Mouse (Mus musculus) lung, postnatal 0 days (tissue): ENCODE measurements around the gene Pgap2.
A peak's percentile ranks its signal among the peaks of the same experiment; 100 is the strongest.

Experiments used
- CTCF ChIP-seq: IDR thresholded peaks from 2 replicates; pipeline ENCODE4 v1.5.1; 2016; ENCODE audit warnings: antibody characterized with exemption, mild to moderate bottlenecking
- EP300 ChIP-seq: IDR thresholded peaks from 2 replicates; pipeline ENCODE4 v1.6.1; 2016; ENCODE audit warnings: antibody characterized with exemption, mild to moderate bottlenecking, control low read depth

DNA sequence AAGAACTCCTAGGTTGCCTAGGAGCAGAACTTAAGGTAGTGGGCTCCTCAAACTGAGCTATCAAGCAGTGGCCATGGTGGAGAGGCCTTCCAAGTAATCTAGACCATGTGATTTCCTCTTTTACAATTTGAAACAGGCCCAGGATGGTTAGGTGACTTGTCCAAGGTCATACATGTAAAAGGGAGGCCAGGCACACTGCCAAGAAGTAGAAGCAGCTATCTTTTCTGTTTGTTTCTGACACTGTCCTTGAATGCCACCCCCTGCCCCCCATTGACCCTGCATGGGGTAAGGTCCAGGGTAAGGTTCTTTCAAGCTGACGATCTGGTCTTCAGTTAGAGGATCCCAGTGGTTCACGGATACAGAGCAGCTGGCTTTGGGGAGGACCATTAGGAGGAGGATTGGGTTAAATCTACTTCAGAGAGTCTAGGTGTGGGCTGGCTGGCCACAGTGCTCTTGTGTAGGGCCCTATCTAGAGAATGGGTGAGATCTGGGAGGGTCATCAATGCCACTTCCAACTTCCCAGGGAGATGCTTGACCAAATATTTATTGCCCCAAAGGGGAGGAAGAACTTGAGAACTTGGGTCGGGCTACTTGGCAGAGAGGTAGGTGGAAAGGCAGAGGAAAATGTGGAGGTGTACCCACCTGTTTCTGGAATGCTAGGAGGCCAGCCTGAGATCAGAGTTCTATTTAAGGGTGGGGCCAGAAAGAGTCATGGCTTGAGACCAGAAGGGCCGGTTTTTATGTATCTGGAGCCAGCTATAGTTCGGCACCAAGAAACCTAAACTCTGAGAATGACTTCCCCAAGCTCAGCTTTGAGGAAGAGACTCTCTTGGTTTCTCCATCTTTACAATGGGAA lies 14.1 kb downstream of the Pgap2 start:
- TF ChIP-seq EP300 (peak; percentile 43; the same call in 1 of the 2 replicates), CTCF (no peak)
